Mouse (Mus musculus) ovary, postnatal 36 days (tissue): Measurements from ENCODE around the gene Slc6a11.

Source experiments
- DNase-seq: peaks from one replicate; pipeline ENCODE4 v3.0.0; 2022; ENCODE audit warnings: low spot score, mixed read lengths

Gene Slc6a11

DNA sequence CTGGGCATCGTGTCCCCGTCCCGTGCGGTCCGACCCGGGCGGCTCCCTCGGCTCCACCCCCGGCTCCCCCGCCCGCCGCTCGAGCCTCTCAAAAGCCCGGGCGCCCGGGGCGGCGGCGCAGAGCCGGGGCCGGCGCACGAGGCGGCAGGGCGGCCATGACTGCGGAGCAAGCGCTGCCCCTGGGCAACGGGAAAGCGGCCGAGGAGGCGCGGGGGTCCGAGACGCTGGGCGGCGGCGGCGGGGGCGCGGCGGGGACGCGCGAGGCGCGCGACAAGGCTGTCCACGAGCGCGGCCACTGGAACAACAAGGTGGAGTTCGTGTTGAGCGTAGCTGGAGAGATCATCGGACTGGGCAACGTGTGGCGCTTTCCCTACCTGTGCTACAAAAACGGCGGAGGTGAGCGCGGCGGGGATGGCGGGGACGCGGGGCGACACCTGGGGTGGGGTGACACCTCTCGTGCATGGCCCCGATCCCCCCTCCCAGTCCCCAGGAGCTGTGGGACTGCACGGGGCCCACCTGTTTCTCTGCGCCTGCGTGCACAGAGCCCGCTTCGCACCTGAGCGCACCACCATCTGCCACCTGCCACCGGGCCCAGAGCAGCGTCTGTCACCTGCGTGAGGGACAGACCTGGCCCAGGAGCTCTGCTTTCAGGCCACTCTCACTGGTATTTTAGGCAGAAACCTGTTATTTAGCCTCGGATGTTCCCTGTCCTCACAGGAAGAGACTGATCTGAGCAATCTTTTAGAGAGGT lies at the start of gene Slc6a11:
TSS of gene Slc6a11 (plus strand) at position 120 of the 751 bp plus-strand sequence.
- no peak for DNase-seq

- DNase-seq = peak; percentile 29
These were observed 43.9 kb upstream of the Slc6a11 start for GRCm38 (mm10) chr6:114087106-114087505.

- peak; percentile 18 for DNase-seq
These were observed 41.4 kb upstream of the Slc6a11 start for GRCm38 (mm10) chr6:114089626-114090025.

DNA sequence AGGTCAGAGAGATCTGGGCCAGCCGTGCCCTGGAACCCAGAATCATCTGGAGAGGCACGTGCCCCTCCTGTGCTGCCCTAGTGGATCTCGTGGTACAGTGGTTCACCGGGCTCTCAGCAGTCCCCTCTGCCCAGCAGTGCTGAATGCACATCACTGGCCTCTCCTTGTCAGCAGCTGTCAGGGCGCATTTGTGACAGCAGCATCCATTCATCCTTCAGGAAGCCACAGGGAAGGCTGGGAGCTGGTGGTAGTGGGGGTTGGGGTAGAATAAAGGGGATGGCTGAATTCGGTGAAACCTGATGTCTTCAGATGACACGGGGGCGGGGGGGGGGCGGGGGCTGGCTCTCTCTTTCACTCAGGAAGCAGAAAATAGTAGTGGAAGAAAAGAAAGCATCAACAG lies 38.8 kb upstream of the Slc6a11 start:
- DNase-seq = no peak

GRCm38 (mm10) chr6:114094251-114094650 lies 36.8 kb upstream of the Slc6a11 start:
- DNase-seq = no peak

GRCm38 (mm10) chr6:114096574-114096973 lies 34.5 kb upstream of the Slc6a11 start:
- DNase-seq = no peak

DNA sequence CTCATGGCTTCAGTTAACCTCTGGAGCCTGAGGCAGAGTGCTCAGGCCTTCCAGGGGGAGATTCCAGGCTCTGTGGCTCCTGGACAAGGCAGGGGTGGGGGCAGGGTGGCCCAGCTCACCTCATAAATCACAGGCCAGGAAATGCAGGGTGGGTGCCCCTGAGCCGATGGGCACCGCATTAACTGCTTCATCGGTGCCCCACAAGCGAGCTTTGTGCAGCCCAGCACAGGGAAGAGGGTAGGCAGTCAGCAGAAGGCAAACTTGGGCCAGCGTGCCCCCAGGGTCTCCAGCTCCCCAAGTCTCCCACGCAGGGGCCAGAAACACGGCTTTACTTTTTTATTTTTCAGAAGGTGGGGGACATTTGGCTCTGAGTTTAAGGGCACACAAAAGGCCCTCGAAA lies 29.1 kb upstream of the Slc6a11 start:
- no peak for DNase-seq

GRCm38 (mm10) chr6:114119507-114119906 lies 11.5 kb upstream of the Slc6a11 start:
- no peak for DNase-seq

- DNase-seq = no peak
These were observed 5.5 kb upstream of the Slc6a11 start for GRCm38 (mm10) chr6:114125530-114125929.

DNA sequence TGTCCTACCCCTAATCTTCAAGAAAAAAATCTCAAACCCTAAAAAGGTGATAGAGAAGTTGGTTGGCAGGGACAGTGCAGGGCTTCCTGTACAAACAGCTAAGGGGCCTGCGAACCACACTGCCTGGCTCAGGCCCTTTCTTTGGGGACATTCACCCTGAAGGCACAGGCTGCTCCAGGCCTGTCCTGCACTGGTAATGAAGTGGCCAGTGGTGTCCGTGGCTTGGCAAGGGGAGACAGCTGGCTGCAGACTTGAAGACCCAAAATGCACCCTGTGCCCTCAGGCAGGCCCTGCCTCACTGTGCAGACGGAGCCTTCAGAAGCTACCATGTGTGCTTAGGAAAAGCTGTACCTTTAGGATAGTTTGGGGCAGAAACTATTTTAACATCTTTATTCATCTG lies 1.4 kb downstream of the Slc6a11 start:
- DNase-seq = no peak

- no peak for DNase-seq
These were observed 1.9 kb downstream of the Slc6a11 start for GRCm38 (mm10) chr6:114132916-114133315.

DNA sequence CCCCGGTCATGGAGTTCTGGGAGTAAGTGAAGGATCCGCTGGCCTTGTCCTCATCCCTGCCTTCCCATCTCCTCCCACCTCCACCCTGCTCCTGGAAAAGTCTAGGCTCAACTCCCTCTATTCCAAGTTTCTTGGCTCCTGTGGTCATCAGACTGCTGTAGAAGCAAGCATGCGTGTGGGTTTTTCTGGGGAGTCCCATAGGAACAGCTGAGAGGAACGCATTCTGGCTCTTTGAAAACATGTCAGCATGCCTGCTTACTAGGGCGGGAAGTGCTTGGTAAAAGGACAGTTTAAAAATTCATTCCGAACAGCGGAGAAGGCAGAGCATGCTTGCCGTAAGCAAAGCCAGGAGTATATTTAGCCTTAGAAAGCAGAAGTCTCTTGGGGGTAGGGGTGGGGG lies 7.9 kb downstream of the Slc6a11 start:
- DNase-seq = no peak

- no peak for DNase-seq
These were observed 10.4 kb downstream of the Slc6a11 start for GRCm38 (mm10) chr6:114141481-114141880.

DNA sequence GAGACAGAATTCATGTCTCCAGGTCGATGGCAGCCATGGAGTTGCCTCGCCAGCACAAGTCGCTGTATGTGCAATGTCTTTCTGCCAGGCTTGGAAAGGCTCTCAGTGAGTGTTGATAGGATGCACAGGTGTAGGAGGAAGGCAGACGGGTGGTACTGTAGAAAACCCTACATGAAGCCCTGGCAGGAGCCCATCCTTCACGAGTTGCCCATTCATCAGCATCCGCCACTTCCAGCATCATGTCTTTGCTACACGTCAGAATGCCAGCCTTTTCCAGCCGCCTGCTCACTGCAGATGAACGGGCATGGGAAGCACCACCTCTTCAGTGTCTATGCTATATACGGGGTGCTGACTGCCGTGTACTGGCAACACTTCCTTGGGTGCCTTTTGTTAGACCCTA lies 11.4 kb downstream of the Slc6a11 start:
- DNase-seq = no peak

DNA sequence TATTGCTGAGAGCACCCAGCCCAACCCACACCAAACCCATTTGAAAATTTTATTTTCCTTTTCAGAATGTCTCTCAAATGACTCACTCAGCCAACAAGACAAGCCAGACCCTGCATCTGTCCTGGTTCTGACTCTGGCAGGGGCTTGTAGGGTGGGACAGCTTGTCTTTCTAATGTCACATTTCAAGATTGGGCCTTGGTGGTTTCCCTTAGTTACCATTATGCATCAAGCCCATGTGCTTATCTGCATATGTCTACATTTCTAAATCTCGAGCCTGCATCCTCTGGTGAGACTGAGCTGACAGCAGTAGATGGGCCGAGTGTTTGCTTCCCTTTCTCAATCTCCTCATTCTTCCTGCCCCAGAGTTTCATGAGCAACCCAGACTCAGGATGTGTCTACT lies 12.5 kb downstream of the Slc6a11 start:
- DNase-seq = no peak

GRCm38 (mm10) chr6:114144447-114145105 lies 13.5 kb downstream of the Slc6a11 start:
- DNase-seq = no peak

DNA sequence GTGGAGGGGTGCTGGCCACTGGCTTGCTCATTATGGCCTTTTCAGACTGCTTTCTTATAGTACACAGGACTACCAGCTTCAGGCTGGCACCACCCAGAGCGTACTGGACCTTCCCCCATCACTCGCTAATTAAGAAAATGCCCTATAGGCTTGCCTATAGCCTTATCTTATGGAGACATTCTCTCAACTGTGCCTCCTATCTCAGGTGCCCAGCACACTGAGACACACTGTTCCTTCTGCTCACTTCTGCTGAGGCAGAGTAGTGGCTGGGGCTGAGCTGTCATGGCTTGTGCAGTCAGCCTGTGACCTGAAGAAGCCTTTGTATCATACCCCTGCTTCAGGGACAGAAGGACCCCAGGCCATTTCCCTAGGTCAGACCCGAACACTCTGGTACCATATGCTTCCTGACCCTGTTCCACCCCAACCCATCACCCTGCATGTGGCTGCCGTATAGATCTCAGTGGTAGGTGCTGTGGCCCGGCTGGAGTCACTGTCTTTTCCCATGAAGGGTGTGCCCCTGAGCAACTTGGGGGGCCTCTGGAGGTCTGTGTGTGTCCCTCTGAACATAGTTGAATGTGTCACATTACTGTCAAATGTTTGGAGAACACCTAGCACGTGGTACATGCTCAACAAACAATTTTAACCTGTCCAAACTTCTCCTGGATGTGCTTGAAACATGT lies 14.7 kb downstream of the Slc6a11 start:
- no peak for DNase-seq

DNA sequence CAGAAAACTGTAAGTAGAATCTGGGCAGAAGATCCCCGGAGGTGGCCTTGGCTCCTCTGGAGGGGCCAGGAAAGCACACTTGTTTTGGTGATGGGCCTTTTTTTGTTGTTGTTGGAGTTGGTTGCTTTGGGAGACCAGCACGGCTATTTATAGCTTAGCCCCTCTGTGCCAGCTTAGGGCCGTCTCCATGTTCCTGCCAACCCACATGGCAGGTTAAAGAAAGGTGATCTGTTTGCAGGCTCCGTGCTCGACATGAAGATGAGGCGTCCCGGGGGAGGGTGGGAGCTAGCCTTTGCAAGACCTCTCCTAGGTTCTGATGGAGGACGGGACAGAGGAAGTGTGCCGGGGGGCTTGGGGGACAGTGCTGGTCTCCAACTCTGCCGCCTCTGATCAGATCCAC lies 24.7 kb downstream of the Slc6a11 start:
- DNase-seq = no peak

DNA sequence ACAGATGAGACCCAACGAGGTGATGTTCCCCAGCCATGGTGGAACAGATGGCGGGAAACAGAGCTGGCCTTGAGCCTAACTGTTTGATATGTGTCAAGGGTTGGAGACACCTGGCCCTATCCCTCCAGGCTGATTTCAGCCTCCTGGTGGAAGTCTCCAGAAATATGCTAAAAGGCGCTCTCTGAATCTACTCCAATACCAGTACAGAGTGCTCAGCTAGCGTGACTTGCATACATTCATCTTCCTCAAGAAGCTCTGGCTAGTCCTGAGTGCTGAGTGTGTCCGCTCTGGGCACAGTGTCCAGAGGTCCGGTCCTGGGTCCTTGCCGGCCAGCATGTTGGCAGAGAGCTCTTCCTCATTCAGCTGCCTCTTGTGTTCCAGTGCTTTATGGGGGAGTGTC lies 27.8 kb downstream of the Slc6a11 start:
- no peak for DNase-seq

DNA sequence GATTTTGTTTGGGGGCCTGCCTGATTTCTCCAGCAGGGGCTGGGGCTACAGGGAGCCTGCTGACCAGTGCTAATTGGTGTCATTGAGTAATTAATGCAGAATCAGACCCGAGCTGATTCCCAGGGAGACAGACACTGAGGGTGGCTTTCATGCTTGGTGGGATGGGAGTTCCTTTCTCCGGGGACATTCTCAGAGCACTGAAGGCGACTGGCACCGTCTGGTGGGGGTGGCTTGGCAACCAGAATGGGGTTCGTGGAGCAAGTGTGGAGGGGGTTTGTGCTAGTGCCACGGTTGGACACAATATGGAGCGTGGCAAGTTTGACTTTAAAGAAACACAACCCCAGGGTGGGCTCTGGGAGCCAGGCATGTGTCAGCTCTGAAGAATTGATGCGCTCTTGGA lies 29.7 kb downstream of the Slc6a11 start:
- DNase-seq = no peak

DNA sequence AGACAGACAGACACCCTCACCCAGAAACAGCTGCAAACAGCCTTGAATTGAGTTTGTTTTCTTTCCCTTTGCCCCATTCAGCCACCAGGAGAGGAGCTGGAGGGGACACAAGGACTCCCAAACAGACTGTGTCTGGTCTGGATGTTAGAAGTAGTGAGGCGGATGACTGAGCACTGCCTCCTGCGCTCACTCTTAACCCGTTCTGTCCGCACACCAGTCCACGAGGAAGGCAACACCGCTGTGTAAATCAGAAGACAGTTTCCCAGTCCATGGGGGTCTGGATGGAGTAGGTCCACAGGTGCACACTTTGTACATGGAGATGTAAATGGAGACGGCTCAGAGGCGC lies 43.0 kb downstream of the Slc6a11 start:
- no peak for DNase-seq

DNA sequence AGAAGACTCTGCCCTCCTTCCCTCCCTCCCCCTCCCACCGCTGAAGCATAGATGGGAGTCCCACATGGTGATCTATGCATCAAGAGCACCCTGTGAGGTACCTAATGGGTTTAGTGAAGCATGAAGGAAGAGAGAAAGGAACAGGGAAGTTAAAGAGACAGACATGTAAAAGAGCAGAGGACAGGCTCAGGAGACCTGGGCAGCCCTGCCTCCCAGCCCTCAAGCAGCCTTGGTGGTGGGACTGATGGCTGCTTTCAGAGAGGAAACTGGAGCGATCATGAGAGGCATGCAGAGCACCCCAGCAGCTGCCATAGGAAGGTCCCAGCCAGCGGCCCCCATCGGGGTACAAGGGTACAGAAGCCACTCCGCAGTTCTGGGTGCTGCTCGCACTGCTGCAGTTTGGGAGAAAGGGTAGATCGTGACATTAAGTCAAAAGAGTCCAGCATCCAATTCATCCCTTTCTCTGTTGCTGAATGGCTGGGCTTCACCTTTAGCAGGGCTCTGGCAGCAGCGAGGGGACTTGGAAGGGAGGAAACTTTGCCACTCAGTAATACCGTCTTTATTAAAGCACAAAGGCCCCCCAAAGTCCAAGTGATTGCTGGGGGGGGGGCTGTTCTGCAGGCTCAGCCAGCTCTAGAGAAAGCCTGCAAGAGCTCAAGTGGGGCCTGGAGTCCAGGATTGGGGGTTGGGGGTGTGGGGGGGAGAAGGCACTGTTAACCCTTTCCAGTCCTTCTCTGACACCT lies 43.5 kb downstream of the Slc6a11 start:
- DNase-seq = no peak

- no peak for DNase-seq
These were observed 47.1 kb downstream of the Slc6a11 start for GRCm38 (mm10) chr6:114178141-114178540.
